Mouse (Mus musculus): Measurements from ENCODE around the gene Cyth1. TPM values are rescaled to one million over a fixed set of nuclear protein-coding genes. Genes with fewer than 3 reads are reported as not detected.

The Cyth1 gene
- total and polyA plus RNA-seq, 2 experiments from 2014 or later = 19.5 to 48.3 TPM

DNA sequence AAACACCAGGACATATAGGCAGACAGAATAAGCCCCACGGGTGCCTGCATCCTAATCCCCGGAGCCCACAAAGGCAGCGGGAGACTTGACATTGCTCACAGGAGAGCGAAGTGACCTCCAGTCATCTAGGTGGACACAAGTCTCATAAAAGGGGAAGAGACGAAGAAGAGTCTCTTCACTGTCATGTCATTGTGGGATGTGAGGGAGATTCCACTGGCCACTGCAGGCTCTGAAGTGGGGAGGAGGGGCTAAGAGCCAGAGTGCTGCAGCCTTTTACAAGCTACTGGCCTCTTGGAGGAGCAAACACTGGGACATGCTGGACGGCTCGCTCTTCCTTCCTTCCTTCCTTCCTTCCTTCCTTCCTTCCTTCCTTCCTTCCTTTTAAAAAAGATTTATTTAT, 13.5 kb downstream of the Cyth1 start:
- H3K9ac ChIP-seq (replicated peaks; ENCODE audit: low read length) = no peak overlapping the region
- no peak for ATAC-seq
- H3K36me3 ChIP-seq (ENCODE audit: insufficient read depth, low read length) = no peaks in the 10 kb centered on the region
- WGBS = 83% methylated on average over 7 of the region's 7 CpGs
- no peak for DNase-seq (ENCODE audit: low spot score)
- H3K9me3 ChIP-seq (ENCODE audit: low read length) = no peaks in the 10 kb centered on the region
- H3K4me2 ChIP-seq (ENCODE audit: low read depth, low read length) = no peak overlapping the region
- no peaks in the 10 kb centered on the region for H3K27me3 ChIP-seq (ENCODE audit: insufficient read depth, low read length)
- no peak for TF ChIP-seq CTCF (IDR thresholded peaks at IDR 0.05; ENCODE audit: low read depth)
- no peak overlapping the region for H3K4me3 ChIP-seq (ENCODE audit: low read length)
- H3K4me1 ChIP-seq (ENCODE audit: insufficient read depth, low read length) = 0 out of 2 replicates have a peak, but pooled peaks cover 3% of the 10 kb centered on the region
- 0 out of 2 replicates have a peak overlapping the region, but pooled peaks have one; percentile 7 for H3K27ac ChIP-seq

DNA sequence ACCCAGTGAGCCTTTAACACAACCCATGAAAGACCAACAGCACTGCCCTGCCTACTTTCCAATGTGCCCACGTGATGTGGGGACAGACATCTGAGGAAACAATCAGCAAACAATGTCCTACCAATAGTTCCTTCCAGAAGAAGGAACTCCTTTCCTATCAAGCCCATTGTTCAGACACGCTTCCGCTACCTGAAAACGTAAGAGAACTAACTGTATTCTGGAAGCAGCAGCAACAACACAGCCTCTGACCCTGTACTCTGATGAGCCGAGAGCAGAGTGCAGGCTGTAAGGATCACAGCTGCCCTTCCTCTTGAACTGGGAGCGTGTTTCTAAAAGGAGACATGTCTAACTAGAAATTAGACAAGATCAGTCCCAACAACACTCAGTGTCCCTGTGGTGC, 13.9 kb downstream of the Cyth1 start:
- Histone ChIP-seq H3K9me3 (ENCODE audit: low read length) (no peaks in the 10 kb centered on the region), H3K4me3 (ENCODE audit: low read length) (no peak overlapping the region), H3K27me3 (ENCODE audit: insufficient read depth, low read length) (no peaks in the 10 kb centered on the region), H3K4me2 (ENCODE audit: low read depth, low read length) (no peak overlapping the region), H3K9ac (replicated peaks; ENCODE audit: low read length) (no peak overlapping the region), H3K36me3 (ENCODE audit: insufficient read depth, low read length) (no peaks in the 10 kb centered on the region), H3K27ac (0 out of 2 replicates have a peak overlapping the region, but pooled peaks have one; percentile 7), H3K4me1 (ENCODE audit: insufficient read depth, low read length) (0 out of 2 replicates have a peak, but pooled peaks cover 3% of the 10 kb centered on the region)
- DNase-seq (ENCODE audit: low spot score) (no peak), ATAC-seq (no peak)
- WGBS = 82% methylated on average over 6 of the region's 6 CpGs
- no peak for TF ChIP-seq CTCF (IDR thresholded peaks at IDR 0.05; ENCODE audit: low read depth)

DNA sequence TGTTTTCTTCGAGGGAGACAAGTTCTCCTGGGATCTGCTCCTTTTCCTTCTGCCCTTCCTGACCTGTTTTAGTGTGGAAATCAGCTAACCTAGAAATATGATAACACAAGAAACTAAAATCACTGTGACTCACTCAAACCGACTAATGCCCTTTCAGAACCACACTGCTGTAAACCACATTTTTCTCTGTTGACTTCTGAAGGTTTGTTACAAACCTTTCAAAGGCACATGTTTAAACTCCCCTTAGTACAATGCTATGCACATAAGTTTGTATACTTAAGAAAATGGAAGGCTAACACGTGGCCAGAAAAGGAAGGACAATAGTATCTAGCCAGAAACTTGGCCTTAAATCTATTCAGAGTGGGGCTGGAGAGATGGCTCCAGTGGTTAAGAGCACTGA, 14.5 kb downstream of the Cyth1 start:
- no peak for TF ChIP-seq CTCF (IDR thresholded peaks at IDR 0.05; ENCODE audit: low read depth)
- no peaks in the 10 kb centered on the region for H3K9me3 ChIP-seq (ENCODE audit: low read length)
- H3K27me3 ChIP-seq (ENCODE audit: insufficient read depth, low read length) = no peaks in the 10 kb centered on the region
- no peak overlapping the region for H3K4me3 ChIP-seq (ENCODE audit: low read length)
- no peak overlapping the region for H3K9ac ChIP-seq (replicated peaks; ENCODE audit: low read length)
- no peak overlapping the region for H3K4me2 ChIP-seq (ENCODE audit: low read depth, low read length)
- WGBS = 74% methylated on average over 3 of the region's 3 CpGs
- DNase-seq (ENCODE audit: low spot score) (no peak), ATAC-seq (no peak)
- H3K4me1 ChIP-seq (ENCODE audit: insufficient read depth, low read length) = 0 out of 2 replicates have a peak, but pooled peaks cover 3% of the 10 kb centered on the region
- H3K27ac ChIP-seq = no peak overlapping the region
- H3K36me3 ChIP-seq (ENCODE audit: insufficient read depth, low read length) = no peaks in the 10 kb centered on the region

GRCm38 (mm10) chr11:118232314-118232831, 16.0 kb downstream of the Cyth1 start:
- no peaks in the 10 kb centered on the region for H3K27me3 ChIP-seq (ENCODE audit: insufficient read depth, low read length)
- 0 out of 2 replicates have a peak, but pooled peaks have one; percentile 49 for ATAC-seq
- WGBS = 36% methylated on average over 7 of the region's 7 CpGs
- H3K9ac ChIP-seq (replicated peaks; ENCODE audit: low read length) = no peak overlapping the region
- H3K4me3 ChIP-seq (ENCODE audit: low read length) = no peak overlapping the region
- 0 out of 2 replicates have a peak, but pooled peaks cover 3% of the 10 kb centered on the region for H3K4me1 ChIP-seq (ENCODE audit: insufficient read depth, low read length)
- H3K4me2 ChIP-seq (ENCODE audit: low read depth, low read length) = no peak overlapping the region
- peak; percentile 75 for TF ChIP-seq CTCF (IDR thresholded peaks at IDR 0.05; ENCODE audit: low read depth)
- peak; percentile 62 for DNase-seq (ENCODE audit: low spot score)
- no peak overlapping the region for H3K27ac ChIP-seq
- no peaks in the 10 kb centered on the region for H3K36me3 ChIP-seq (ENCODE audit: insufficient read depth, low read length)
- H3K9me3 ChIP-seq (ENCODE audit: low read length) = no peaks in the 10 kb centered on the region

DNA sequence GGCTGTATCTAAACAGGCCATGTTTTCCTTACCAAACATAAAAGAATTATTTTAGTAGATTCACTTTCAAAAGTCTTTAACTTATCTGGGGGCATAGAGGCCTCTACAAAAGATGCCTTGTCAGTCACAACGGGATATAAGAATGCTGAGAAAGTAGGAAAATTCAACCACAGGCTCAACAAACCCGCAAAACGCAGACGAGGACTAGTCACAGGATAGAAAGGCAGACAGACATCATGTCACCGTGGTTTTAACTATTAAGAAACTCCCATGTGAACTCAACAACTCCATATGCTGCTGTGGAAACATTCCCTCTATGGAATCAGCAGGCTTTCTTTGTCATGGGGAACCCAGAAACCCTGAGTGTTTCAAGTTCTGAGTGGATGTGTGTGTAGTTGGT, 18.5 kb downstream of the Cyth1 start:
- WGBS = 86% methylated on average over 5 of the region's 5 CpGs
- Histone ChIP-seq H3K9me3 (ENCODE audit: low read length) (no peaks in the 10 kb centered on the region), H3K4me1 (ENCODE audit: insufficient read depth, low read length) (0 out of 2 replicates have a peak, but pooled peaks cover 3% of the 10 kb centered on the region), H3K4me3 (ENCODE audit: low read length) (no peak overlapping the region), H3K27me3 (ENCODE audit: insufficient read depth, low read length) (no peaks in the 10 kb centered on the region), H3K4me2 (ENCODE audit: low read depth, low read length) (no peak overlapping the region), H3K9ac (replicated peaks; ENCODE audit: low read length) (no peak overlapping the region), H3K36me3 (ENCODE audit: insufficient read depth, low read length) (no peaks in the 10 kb centered on the region), H3K27ac (no peak overlapping the region)
- TF ChIP-seq CTCF (IDR thresholded peaks at IDR 0.05; ENCODE audit: low read depth) = no peak
- ATAC-seq (no peak), DNase-seq (ENCODE audit: low spot score) (no peak)

- Histone ChIP-seq H3K27ac (no peak overlapping the region), H3K9ac (replicated peaks; ENCODE audit: low read length) (no peak overlapping the region), H3K27me3 (ENCODE audit: insufficient read depth, low read length) (no peaks in the 10 kb centered on the region), H3K4me1 (ENCODE audit: insufficient read depth, low read length) (0 out of 2 replicates have a peak, but pooled peaks cover 3% of the 10 kb centered on the region), H3K36me3 (ENCODE audit: insufficient read depth, low read length) (no peaks in the 10 kb centered on the region), H3K4me3 (ENCODE audit: low read length) (no peak overlapping the region), H3K4me2 (ENCODE audit: low read depth, low read length) (no peak overlapping the region), H3K9me3 (ENCODE audit: low read length) (no peaks in the 10 kb centered on the region)
- no peak for ATAC-seq
- DNase-seq (ENCODE audit: low spot score) = no peak
- 77% methylated on average over 7 of the region's 7 CpGs for WGBS
- no peak for TF ChIP-seq CTCF (IDR thresholded peaks at IDR 0.05; ENCODE audit: low read depth)
Observed at GRCm38 (mm10) chr11:118227650-118228049, 20.7 kb downstream of the Cyth1 start.

GRCm38 (mm10) chr11:118226850-118227249, 21.5 kb downstream of the Cyth1 start:
- DNase-seq (ENCODE audit: low spot score) = no peak
- Histone ChIP-seq H3K4me1 (ENCODE audit: insufficient read depth, low read length) (no peaks in the 10 kb centered on the region), H3K27me3 (ENCODE audit: insufficient read depth, low read length) (no peaks in the 10 kb centered on the region), H3K9ac (replicated peaks; ENCODE audit: low read length) (no peak overlapping the region), H3K9me3 (ENCODE audit: low read length) (no peaks in the 10 kb centered on the region), H3K4me3 (ENCODE audit: low read length) (no peak overlapping the region), H3K4me2 (ENCODE audit: low read depth, low read length) (no peak overlapping the region), H3K36me3 (ENCODE audit: insufficient read depth, low read length) (no peaks in the 10 kb centered on the region), H3K27ac (no peak overlapping the region)
- no peak for TF ChIP-seq CTCF (IDR thresholded peaks at IDR 0.05; ENCODE audit: low read depth)
- no peak for ATAC-seq
- WGBS = 76% methylated on average over 7 of the region's 7 CpGs
